Mouse (Mus musculus): ENCODE data around the gene Pnkp.
A peak's percentile ranks its signal among the peaks of the same experiment; 100 is the strongest.

DNA sequence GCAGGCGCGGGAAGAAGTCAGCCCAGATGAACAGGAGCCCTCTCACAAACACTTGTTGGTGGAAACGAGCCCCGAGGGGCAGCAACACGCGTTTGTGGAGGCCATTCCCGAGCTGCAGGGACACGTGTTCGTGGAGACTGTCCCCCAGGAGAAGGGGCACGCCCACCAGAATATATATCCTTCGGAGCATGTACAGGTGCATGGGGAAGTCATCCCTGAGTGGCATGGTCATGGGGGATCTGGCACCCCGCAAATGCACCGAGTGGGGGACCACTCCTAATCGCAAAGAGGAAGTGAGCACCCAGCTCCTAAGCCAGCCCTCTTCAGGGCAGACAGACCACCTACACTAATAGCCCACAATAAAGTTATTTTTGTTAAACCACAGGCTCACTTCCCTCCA, 16.5 kb upstream of the Pnkp start:
- TF ChIP-seq ZMIZ1 (IDR thresholded peaks at IDR 0.05; ENCODE audit: low read depth, low read length) (peak; percentile 21; the same call in 1 of the 2 replicates), CTCF (conservative IDR thresholded peaks at IDR 0.05 in 1 of 2, IDR thresholded peaks at IDR 0.05 in 1 of 2; ENCODE audit: low read depth in 2 of 2, low read length in 2 of 2) (no peak)
